Mouse (Mus musculus) cerebellum, adult 2 months (tissue): ENCODE measurements at regions not wholly inside any gene's neighbourhood (a gene's known extent, or its start where the extent isn't known, plus 50 kb on each side); places are given as distances from the start of the nearest gene placed in this dataset.

Experiments used
- DNase-seq, 2 experiments: peaks; one replicate each; pipeline ENCODE4 v3.0.0; 2021
- H3K27ac ChIP-seq: fragments of 200-500 bp; 2 replicates; pipeline ENCODE4 v1.5.1; 2012; ENCODE audit warnings: low read length, control low read depth, inconsistent platforms; ENCODE audit not compliant: insufficient read depth
- H3K27me3 ChIP-seq: fragments of 200-500 bp; 2 replicates; pipeline ENCODE4 v1.6.1; 2012; ENCODE audit warnings: inconsistent platforms, mild to moderate bottlenecking, low read length, moderate library complexity; ENCODE audit not compliant: control insufficient read depth, insufficient read depth
- H3K4me1 ChIP-seq: fragments of 200-500 bp; 2 replicates; pipeline ENCODE4 v1.6.1; 2011; ENCODE audit warnings: low read length; ENCODE audit not compliant: control insufficient read depth, insufficient read depth
- H3K4me3 ChIP-seq: fragments of 200-500 bp; replicated peaks from 2 replicates; pipeline ENCODE3; 2011; ENCODE audit warnings: mild to moderate bottlenecking, low read depth, low read length, control low read depth; ENCODE audit not compliant: insufficient read depth
- CTCF ChIP-seq: fragments of 200-500 bp; IDR thresholded peaks from 2 replicates; pipeline ENCODE4 v1.5.1; 2011; ENCODE audit warnings: low read depth, mild to moderate bottlenecking, control low read depth, low read length, moderate library complexity, borderline replicate concordance; ENCODE audit not compliant: insufficient read depth
- POLR2A ChIP-seq: fragments of 200-500 bp; IDR thresholded peaks from 2 replicates; pipeline ENCODE4 v1.6.1; 2011; ENCODE audit warnings: low read length, control low read depth, borderline replicate concordance; ENCODE audit not compliant: insufficient read depth
- WGBS: fragments of 180-500 bp; shearing (Covaris S2); methylation state at CpG from one replicate; pipeline ENCODE4 v1.1.7; 2018; 5-methylcytosine and 5-hydroxymethylcytosine counted together

DNA sequence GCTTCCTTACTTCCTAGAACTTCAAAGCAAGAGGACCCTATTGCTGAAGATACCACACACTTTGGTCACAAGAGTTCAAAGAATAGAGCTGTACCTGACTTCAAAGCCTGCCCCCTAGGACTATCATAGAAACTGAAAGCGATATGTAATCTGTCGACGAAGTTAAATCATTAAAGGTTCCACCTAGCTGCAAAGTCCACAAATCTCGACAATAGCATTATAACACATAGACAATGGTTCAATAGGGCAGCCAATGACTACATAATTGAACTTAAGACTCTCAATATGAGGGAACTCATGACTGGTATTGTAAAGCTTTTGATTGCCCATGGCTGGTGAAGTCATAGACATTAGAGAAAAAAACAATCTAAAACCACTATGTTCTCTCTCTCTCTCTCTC is 200.8 kb downstream of the Fscb start:
- no peak overlapping the region for H3K4me3 ChIP-seq
- no peak for DNase-seq
- H3K27me3 ChIP-seq: no peaks in the 10 kb centered on the region
- H3K4me1 ChIP-seq: no peaks in the 10 kb centered on the region
- TF ChIP-seq POLR2A (no peak), CTCF (no peak)
- H3K27ac ChIP-seq: no peak overlapping the region
- 90% methylated on average over 4 of the region's 4 CpGs for WGBS

DNA sequence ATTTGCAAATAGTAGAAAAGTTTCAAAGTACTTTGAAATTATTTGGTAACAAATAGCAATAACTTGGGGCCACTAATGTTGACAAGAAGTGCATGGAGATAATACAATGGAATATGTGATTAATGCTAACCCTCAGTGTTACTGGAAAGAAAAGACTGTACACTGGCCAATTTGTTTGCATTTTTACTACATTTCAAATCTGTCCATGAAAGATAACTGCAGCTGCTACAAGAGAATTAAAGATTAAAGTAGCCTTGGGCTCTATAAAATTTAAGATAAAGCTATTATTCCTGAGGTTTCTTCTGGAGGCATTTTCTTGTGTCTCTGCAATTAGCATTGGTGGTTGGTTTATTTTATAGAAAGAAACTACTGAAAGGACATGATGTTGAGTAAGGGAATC is 208.4 kb downstream of the Fscb start:
- no peak for DNase-seq
- Histone ChIP-seq H3K27me3 (no peaks in the 10 kb centered on the region), H3K27ac (no peak overlapping the region), H3K4me1 (no peaks in the 10 kb centered on the region), H3K4me3 (no peak overlapping the region)
- no peak for TF ChIP-seq CTCF
- no peak for TF ChIP-seq POLR2A

GRCm38 (mm10) chr12:64255016-64255415 is 219.5 kb downstream of the Fscb start:
- H3K4me1 ChIP-seq: no peaks in the 10 kb centered on the region
- H3K4me3 ChIP-seq: no peak overlapping the region
- H3K27me3 ChIP-seq: no peaks in the 10 kb centered on the region
- DNase-seq: no peak
- TF ChIP-seq POLR2A (no peak), CTCF (no peak)
- no peak overlapping the region for H3K27ac ChIP-seq

GRCm38 (mm10) chr12:64249974-64250373 is 224.5 kb downstream of the Fscb start:
- DNase-seq: no peak
- no peak overlapping the region for H3K4me3 ChIP-seq
- TF ChIP-seq POLR2A: no peak
- WGBS: 81% methylated on average over 2 of the region's 2 CpGs
- no peaks in the 10 kb centered on the region for H3K4me1 ChIP-seq
- H3K27ac ChIP-seq: no peak overlapping the region
- no peaks in the 10 kb centered on the region for H3K27me3 ChIP-seq

DNA sequence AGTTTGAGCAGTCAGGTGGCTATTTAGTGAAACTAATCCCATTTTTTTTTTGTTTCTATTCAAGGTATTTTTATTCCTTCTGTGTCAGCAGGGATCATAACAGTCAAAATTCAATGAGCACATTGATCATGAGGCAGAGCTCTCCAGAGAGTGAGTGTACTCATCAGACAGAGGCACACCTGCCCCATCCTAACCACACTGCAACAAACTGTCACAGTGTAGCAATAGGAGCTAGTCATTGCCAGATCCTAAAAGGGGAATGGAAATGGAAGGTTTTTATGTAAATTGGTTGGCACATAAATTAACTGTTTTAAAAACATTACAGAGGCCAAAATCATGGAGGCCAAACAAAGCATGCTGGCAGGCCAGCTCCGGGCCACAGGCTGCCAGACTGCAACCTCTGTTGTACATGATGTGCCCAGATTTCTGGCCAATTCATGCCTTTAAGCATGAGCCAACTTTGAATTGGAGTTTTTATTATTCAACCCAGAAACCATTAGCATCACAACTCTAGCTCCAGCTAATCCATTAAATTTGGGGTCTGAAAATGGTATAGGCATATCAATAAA is 244.9 kb downstream of the Fscb start:
- peak in 1 of 2 experiments; percentile 1 for DNase-seq
- H3K27me3 ChIP-seq: no peaks in the 10 kb centered on the region
- TF ChIP-seq POLR2A (no peak), CTCF (no peak)
- no peak overlapping the region for H3K27ac ChIP-seq
- 15% methylated on average over 1 of the region's 1 CpGs for WGBS
- H3K4me3 ChIP-seq: no peak overlapping the region
- no peaks in the 10 kb centered on the region for H3K4me1 ChIP-seq

DNA sequence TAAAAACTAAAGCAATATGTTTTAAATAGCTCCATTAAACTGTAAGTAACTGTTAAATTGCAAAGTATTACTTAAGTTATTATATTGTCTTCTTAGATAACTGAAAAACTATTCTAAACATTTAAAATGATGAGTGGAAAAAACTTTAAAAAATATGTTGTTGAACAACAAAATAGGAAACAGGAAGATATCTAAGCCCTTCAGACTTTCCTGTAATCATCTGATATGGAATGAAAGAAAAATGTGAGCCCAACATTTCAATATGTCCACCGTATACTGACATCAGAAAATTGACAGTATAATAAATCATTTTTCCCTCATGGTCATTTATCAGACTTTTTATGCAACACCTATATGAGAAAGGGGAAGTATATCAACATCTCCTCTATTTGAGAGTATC is 258.1 kb downstream of the Fscb start:
- TF ChIP-seq CTCF (no peak), POLR2A (no peak)
- DNase-seq: no peak
- Histone ChIP-seq H3K27ac (no peak overlapping the region), H3K4me1 (no peaks in the 10 kb centered on the region), H3K4me3 (no peak overlapping the region), H3K27me3 (no peaks in the 10 kb centered on the region)
- WGBS: 91% methylated on average over 1 of the region's 1 CpGs

- DNase-seq: no peak
- Histone ChIP-seq H3K4me1 (no peaks in the 10 kb centered on the region), H3K4me3 (no peak overlapping the region), H3K27me3 (no peaks in the 10 kb centered on the region), H3K27ac (no peak overlapping the region)
- TF ChIP-seq POLR2A (no peak), CTCF (no peak)
- 65% methylated on average over 2 of the region's 2 CpGs for WGBS
These were observed 276.1 kb downstream of the Fscb start for GRCm38 (mm10) chr12:64198385-64198784.
